Mouse (Mus musculus) megakaryocyte-erythroid progenitor cell, adult 5 weeks (primary cell): Measurements from ENCODE around the gene Tex48. TPM values are rescaled to one million over a fixed set of nuclear protein-coding genes. Genes with fewer than 3 reads are reported as not detected.

Source experiments
- polyA plus RNA-seq: library from polyadenylated mRNA; stranded (reverse); fragments of >175 nt; gene quantifications from 2 replicates; pipeline ENCODE4 v1.2.3, GENCODE M21; 2012

Tex48 gene
- not detected in 2 replicates for polyA plus RNA-seq

DNA sequence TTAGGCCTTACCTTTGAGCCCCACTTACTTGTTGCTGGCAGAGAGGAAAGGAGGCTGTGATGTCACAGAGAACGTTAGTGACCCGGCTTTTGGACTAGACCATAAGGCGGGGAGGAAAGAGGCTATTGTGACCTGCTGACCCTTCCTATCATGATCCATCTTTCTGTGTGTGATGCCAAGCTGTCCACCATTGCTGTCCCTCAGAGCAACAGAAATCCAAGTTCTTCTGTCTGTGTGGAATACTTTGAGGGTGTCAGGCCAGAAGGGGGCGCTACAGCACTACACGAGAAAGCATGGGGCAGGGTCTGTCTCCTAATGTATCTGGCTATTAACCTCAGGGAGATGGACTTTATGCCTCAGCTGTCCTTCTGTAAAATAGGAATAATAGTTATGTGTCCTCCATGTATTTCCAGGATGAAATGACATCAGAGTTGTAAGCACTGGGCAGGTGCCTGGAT is at the start of gene Tex48:
TSS of gene Tex48 (minus strand) at position 51 of the 458 bp plus-strand sequence.

GRCm38 (mm10) chr4:63663279-63663678 is 41.1 kb upstream of the Tex48 start, which contains the start of gene Gm11214:
Gm11214 (minus strand) TSS chr4:63663379.

DNA sequence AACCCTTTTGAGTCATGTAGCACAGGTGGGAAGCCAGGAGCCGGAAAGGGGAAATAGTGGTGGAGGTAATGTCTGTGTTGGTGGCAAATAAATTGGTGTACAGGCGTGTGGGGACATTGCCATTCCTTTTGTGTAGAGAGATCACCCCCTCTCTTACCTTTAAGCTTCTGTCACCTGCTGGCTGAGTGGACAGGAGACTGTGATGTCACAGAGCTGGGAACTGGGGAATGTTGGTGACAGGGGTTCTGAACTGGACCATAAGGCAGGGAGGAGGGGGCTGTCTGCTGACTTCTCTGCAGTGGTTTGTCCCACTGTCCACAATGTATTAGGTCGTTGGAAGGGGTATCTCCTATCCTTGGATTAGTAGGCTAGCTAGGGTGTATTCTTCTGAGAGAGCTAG is 17.3 kb downstream of the Tex48 start, which contains the start of gene Gm11213:
TSS of gene Gm11213 (minus strand) at position 317 of the 400 bp plus-strand sequence.

DNA sequence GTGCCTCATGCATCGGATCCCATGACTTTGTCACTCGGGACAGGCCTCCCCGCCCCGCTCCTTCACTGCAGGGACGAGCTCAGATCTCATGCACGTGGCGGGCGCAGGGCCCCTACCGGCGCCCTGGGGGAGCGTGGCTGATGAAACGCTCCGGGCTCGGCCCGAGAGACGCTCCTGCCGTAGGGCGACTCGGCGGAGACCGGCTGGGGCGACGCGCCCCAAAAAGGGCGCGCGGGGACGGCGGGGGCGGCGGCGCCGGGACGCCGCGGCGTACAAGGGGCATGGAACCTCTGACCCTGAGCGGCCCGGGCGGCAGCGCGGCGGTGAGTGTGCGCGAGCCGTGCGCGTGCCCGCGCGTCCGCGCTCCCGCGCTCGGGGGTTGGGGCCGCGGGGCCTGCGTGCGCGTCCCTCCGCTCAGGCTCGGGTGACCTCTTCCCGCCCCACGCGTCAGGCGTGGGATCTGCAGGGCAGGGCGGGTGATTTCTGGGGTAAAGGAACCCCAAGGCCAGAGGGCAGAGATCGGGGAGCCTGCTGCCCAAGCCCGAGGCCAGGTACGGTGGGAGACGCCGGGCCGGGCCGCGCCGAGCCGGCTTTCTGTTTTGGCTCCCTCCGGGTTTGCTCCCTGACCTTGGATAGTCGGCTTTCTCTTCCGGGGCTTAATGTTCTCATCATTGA is 63.7 kb downstream of the Tex48 start, which contains the start of gene Tmem268:
TSS of gene Tmem268 (plus strand) at position 375 of the 675 bp plus-strand sequence.

Other genes starting within 250 kb of the Tex48 start
- 61.6 and 76.7 TPM in 2 replicates for gene Akna, start 219.1 kb downstream of the Tex48 start, polyA plus RNA-seq
- gene Whrn, start 126.4 kb downstream of the Tex48 start, polyA plus RNA-seq: 11.8 and 14.1 TPM in 2 replicates
- gene Atp6v1g1, start 77.7 kb downstream of the Tex48 start, polyA plus RNA-seq: 105 and 115 TPM in 2 replicates
- gene Tmem268, start 63.6 kb downstream of the Tex48 start, polyA plus RNA-seq: 4.7 and 7.0 TPM in 2 replicates
- not detected in 2 replicates for gene Gm11213, start 17.2 kb downstream of the Tex48 start, polyA plus RNA-seq
- gene Gm11214, start 41.0 kb upstream of the Tex48 start, polyA plus RNA-seq: not detected in 2 replicates
- gene Tnfsf15, start 122.7 kb upstream of the Tex48 start, polyA plus RNA-seq: not detected in 2 replicates
- 0.06 and 0.15 TPM in 2 replicates for gene Tnfsf8, start 238.9 kb upstream of the Tex48 start, polyA plus RNA-seq